Mouse (Mus musculus) heart, embryonic 14.5 days (tissue): ENCODE results near the gene Slc41a1. TPM values are rescaled to one million over a fixed set of nuclear protein-coding genes. Genes with fewer than 3 reads are reported as not detected.

ENCODE experiments used
- ATAC-seq: fragments of 200-750 bp; cut with Nextera tagmentation; 2 replicates; pipeline ENCODE4 v1.8.0; 2017; ENCODE audit warnings: low read depth, moderate TSS enrichment; ENCODE audit not compliant: insufficient number of reproducible peaks, insufficient read depth, low FRiP score
- H3K27ac ChIP-seq, 2 experiments: fragments of 200-500 bp in 1 of 2; fragments of 300-500 bp in 1 of 2; sonication (generic) in 1 of 2; replicated peaks in 1 of 2; 2 replicates each; pipeline ENCODE4 v1.5.1; 2012 to 2014; ENCODE audit warnings: low read depth in 2 of 2, low read length in 2 of 2, control low read depth in 1 of 2, mild to moderate bottlenecking in 1 of 2, mixed read lengths in 1 of 2; ENCODE audit not compliant: control insufficient read depth in 1 of 2, insufficient read depth in 1 of 2
- H3K27me3 ChIP-seq: fragments of 300-500 bp; sonication (generic); 2 replicates; pipeline ENCODE4 v1.6.1; 2014; ENCODE audit warnings: mild to moderate bottlenecking, low read length, control low read depth; ENCODE audit not compliant: control insufficient read depth, insufficient read depth
- H3K36me3 ChIP-seq: fragments of 300-500 bp; sonication (generic); 2 replicates; pipeline ENCODE4 v1.6.1; 2014; ENCODE audit warnings: mild to moderate bottlenecking, control low read depth, low read length, mixed read lengths; ENCODE audit not compliant: control insufficient read depth, insufficient read depth
- H3K4me1 ChIP-seq, 2 experiments: fragments of 200-500 bp in 1 of 2; fragments of 300-500 bp in 1 of 2; sonication (generic) in 1 of 2; 2 replicates each; pipeline ENCODE4 v1.6.1; 2012 to 2014; ENCODE audit warnings: low read length in 2 of 2, control low read depth in 1 of 2, mixed read lengths in 1 of 2; ENCODE audit not compliant: control insufficient read depth in 2 of 2, insufficient read depth in 2 of 2
- H3K4me2 ChIP-seq: fragments of 300-500 bp; sonication (generic); 2 replicates; pipeline ENCODE4 v1.6.1; 2014; ENCODE audit warnings: mild to moderate bottlenecking, low read length
- H3K4me3 ChIP-seq, 2 experiments: fragments of 200-500 bp in 1 of 2; fragments of 300-500 bp in 1 of 2; sonication (generic) in 1 of 2; 2 replicates each; pipeline ENCODE4 v1.5.1; 2012 to 2014; ENCODE audit warnings: low read length in 2 of 2, mild to moderate bottlenecking in 2 of 2, control low read depth in 1 of 2, low read depth in 1 of 2, moderate library complexity in 1 of 2; ENCODE audit not compliant: control insufficient read depth in 1 of 2, insufficient read depth in 1 of 2
- H3K9ac ChIP-seq: fragments of 300-500 bp; sonication (generic); 2 replicates; pipeline ENCODE4 v1.6.1; 2014; ENCODE audit warnings: mild to moderate bottlenecking, low read length
- H3K9me3 ChIP-seq: fragments of 300-500 bp; sonication (generic); 2 replicates; pipeline ENCODE4 v1.6.1; 2016; ENCODE audit warnings: low read length, control low read depth; ENCODE audit not compliant: control insufficient read depth
- WGBS: fragments of 180-500 bp; shearing (Covaris S2); extraction: QIAGEN DNeasy Blood & Tissue Kit; methylation state at CpG from one replicate; pipeline ENCODE4 v1.1.7; 2014; 5-methylcytosine and 5-hydroxymethylcytosine counted together
- polyA plus RNA-seq: library from polyadenylated mRNA; unstranded; fragments of >200 nt; fragmentation: Nextera tagmentation; extraction: Ambion mirVana; gene quantifications from 2 replicates; pipeline ENCODE4 v1.2.1, GENCODE M21; 2014

Gene Slc41a1
- polyA plus RNA-seq, 1 experiment from 2014 or later = 8.2 TPM

DNA sequence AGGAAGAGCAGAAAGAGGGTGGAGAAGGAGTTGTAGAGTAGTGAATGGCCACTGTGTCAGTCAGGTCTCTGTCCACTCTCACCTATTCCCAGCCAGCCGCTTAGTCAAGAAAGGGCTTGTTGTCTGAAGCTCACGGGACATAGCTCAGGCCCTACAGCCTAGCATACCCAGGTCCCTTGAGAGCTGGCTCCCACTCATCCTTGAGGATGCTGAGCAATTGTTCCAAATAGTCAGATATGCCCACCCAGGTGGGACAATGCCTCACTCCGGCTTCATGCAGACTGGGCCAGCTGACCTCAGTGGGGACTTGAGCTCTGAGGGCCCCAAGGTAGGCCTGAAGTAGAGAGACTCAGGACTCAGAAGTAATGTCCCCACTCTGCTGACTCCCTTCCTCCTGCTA is 23.1 kb upstream of the Slc41a1 start:
- no peak overlapping the region for H3K27ac ChIP-seq
- H3K4me3 ChIP-seq = no peak overlapping the region
- H3K4me1 ChIP-seq = no peaks in the 10 kb centered on the region
- H3K27me3 ChIP-seq = no peaks in the 10 kb centered on the region
- H3K4me2 ChIP-seq = no peak overlapping the region
- 94% methylated on average over 3 of the region's 3 CpGs for WGBS
- no peaks in the 10 kb centered on the region for H3K36me3 ChIP-seq
- no peaks in the 10 kb centered on the region for H3K9me3 ChIP-seq
- H3K9ac ChIP-seq = no peak overlapping the region
- no peak for ATAC-seq

DNA sequence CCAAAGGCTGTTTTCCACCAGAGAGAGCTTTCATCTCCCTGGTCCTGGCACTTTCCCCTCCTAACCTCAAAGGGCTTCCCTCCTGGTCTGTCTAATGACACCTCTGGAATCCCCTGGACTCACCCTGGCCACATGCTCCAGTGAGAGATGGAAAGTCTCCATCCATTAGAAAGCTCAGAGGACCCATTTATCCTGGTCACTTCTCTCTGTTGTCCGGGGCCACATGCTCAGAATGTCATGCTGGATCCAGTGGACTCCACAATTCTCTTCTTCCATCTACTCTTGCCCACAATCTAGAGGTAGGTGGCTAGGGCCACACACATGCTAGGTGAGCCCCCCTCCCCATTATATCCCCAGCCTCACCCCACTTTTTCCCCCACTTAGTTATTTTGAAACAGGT is 18.3 kb upstream of the Slc41a1 start:
- Histone ChIP-seq H3K4me3 (no peak overlapping the region), H3K27ac (no peak overlapping the region), H3K9ac (no peak overlapping the region), H3K9me3 (no peaks in the 10 kb centered on the region), H3K4me2 (no peak overlapping the region), H3K36me3 (no peaks in the 10 kb centered on the region), H3K4me1 (peaks cover 3% of the 10 kb centered on the region in 2 experiments; a peak in 2 of 4 replicates), H3K27me3 (no peaks in the 10 kb centered on the region)
- 77% methylated on average over 1 of the region's 1 CpGs for WGBS
- no peak for ATAC-seq

DNA sequence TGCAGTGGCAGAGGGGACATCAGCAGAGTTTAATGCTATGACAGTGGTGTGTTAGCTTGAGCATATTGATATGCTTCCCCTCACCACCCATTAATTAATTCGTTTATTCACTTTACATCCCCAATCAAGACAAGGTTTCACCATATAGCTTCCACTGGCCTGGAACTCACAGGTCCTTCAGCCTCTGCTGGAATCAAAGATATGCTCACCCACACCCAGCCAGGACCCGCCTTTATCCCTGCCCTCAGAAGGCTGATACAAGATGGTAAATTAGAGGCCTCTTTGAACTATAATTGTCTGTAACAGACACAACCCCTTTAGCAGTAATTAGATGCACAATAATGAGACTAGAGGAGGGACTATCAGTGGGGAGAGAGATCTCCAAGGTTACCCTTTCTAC is 17.6 kb upstream of the Slc41a1 start:
- Histone ChIP-seq H3K4me1 (peaks cover 3% of the 10 kb centered on the region in 2 experiments; a peak in 2 of 4 replicates), H3K4me2 (no peak overlapping the region), H3K9ac (no peak overlapping the region), H3K27ac (no peak overlapping the region), H3K27me3 (no peaks in the 10 kb centered on the region), H3K36me3 (no peaks in the 10 kb centered on the region), H3K9me3 (no peaks in the 10 kb centered on the region), H3K4me3 (no peak overlapping the region)
- no peak for ATAC-seq
- 60% methylated on average over 2 of the region's 2 CpGs for WGBS

DNA sequence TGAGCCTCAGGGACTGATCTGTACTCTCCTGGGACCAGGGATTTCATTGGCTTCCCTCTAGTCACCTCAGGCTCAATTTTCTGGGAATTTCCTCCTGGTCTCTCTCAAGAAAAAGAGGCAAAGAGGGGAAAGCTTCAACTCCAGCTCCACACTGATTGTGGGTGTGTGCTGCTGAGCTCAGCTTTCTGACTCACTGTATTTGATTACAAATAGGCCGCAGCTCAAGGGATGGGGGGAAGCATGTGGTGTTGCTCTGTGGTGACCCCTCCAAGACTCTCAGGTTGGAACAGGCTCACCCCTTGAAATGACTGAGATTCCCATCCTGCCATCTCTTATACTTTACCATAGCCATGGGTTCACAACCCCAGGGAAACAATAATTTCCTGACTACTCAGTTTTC is 15.9 kb upstream of the Slc41a1 start:
- Histone ChIP-seq H3K27me3 (no peaks in the 10 kb centered on the region), H3K27ac (no peak overlapping the region), H3K9ac (no peak overlapping the region), H3K36me3 (no peaks in the 10 kb centered on the region), H3K4me3 (no peak overlapping the region), H3K4me1 (peaks cover 3% of the 10 kb centered on the region in 2 experiments; a peak in 2 of 4 replicates), H3K4me2 (no peak overlapping the region), H3K9me3 (no peaks in the 10 kb centered on the region)
- WGBS = 74% methylated on average over 1 of the region's 1 CpGs
- no peak for ATAC-seq

DNA sequence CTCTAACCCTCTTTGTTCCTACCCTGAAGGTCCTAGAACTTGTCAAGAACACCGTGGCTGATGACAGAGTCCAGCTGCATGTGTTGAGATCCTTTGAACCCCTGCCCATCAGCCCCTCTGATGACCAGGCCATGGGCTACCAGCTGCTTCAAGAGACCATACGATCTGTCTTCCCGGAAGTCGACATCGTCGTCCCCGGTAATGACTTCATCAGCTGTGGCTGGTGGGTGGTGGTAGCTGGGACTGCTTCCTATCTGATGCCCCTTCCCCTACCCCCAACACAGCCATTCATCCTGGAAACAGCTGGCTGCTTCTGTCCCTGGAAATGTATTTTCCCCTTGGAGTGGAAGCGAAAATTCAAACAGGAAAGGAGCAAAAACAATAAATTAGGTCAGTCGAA is 15.3 kb upstream of the Slc41a1 start:
- Histone ChIP-seq H3K4me3 (no peak overlapping the region), H3K27ac (no peak overlapping the region), H3K36me3 (no peaks in the 10 kb centered on the region), H3K9ac (no peak overlapping the region), H3K9me3 (no peaks in the 10 kb centered on the region), H3K27me3 (no peaks in the 10 kb centered on the region), H3K4me1 (peaks cover 3% of the 10 kb centered on the region in 2 experiments; a peak in 2 of 4 replicates), H3K4me2 (no peak overlapping the region)
- WGBS = 39% methylated on average over 9 of the region's 9 CpGs
- no peak for ATAC-seq

GRCm38 (mm10) chr1:131812631-131813295 is 14.5 kb upstream of the Slc41a1 start:
- no peak overlapping the region for H3K4me3 ChIP-seq
- 91% methylated on average over 9 of the region's 9 CpGs for WGBS
- H3K9me3 ChIP-seq = no peaks in the 10 kb centered on the region
- H3K9ac ChIP-seq = no peak overlapping the region
- ATAC-seq = no peak
- peaks cover 3% of the 10 kb centered on the region in 2 experiments; a peak in 2 of 4 replicates for H3K4me1 ChIP-seq
- no peak overlapping the region for H3K27ac ChIP-seq
- no peaks in the 10 kb centered on the region for H3K27me3 ChIP-seq
- H3K4me2 ChIP-seq = no peak overlapping the region
- no peaks in the 10 kb centered on the region for H3K36me3 ChIP-seq

GRCm38 (mm10) chr1:131813731-131814130 is 13.6 kb upstream of the Slc41a1 start:
- Histone ChIP-seq H3K9me3 (no peaks in the 10 kb centered on the region), H3K36me3 (no peaks in the 10 kb centered on the region), H3K4me1 (peaks cover 3% of the 10 kb centered on the region in 2 experiments; a peak in 2 of 4 replicates), H3K27me3 (no peaks in the 10 kb centered on the region), H3K4me2 (no peak overlapping the region), H3K27ac (no peak overlapping the region), H3K9ac (no peak overlapping the region), H3K4me3 (no peak overlapping the region)
- 87% methylated on average over 4 of the region's 4 CpGs for WGBS
- ATAC-seq = no peak

- H3K9me3 ChIP-seq = no peaks in the 10 kb centered on the region
- H3K27me3 ChIP-seq = no peaks in the 10 kb centered on the region
- H3K4me2 ChIP-seq = no peak overlapping the region
- ATAC-seq = no peak
- no peak overlapping the region for H3K27ac ChIP-seq
- no peaks in the 10 kb centered on the region for H3K36me3 ChIP-seq
- H3K4me3 ChIP-seq = no peak overlapping the region
- no peak overlapping the region for H3K9ac ChIP-seq
- peaks cover 3% of the 10 kb centered on the region in 2 experiments; a peak in 2 of 4 replicates for H3K4me1 ChIP-seq
- WGBS = 81% methylated on average over 3 of the region's 3 CpGs
These were observed 13.1 kb upstream of the Slc41a1 start for GRCm38 (mm10) chr1:131814191-131814590.
